Mouse (Mus musculus): Measurements from ENCODE around the gene Ngb. TPM values are rescaled to one million over a fixed set of nuclear protein-coding genes. Genes with fewer than 3 reads are reported as not detected.

The Ngb gene
- polyA plus RNA-seq, 1 experiment from 2014 or later = 2.0 TPM

DNA sequence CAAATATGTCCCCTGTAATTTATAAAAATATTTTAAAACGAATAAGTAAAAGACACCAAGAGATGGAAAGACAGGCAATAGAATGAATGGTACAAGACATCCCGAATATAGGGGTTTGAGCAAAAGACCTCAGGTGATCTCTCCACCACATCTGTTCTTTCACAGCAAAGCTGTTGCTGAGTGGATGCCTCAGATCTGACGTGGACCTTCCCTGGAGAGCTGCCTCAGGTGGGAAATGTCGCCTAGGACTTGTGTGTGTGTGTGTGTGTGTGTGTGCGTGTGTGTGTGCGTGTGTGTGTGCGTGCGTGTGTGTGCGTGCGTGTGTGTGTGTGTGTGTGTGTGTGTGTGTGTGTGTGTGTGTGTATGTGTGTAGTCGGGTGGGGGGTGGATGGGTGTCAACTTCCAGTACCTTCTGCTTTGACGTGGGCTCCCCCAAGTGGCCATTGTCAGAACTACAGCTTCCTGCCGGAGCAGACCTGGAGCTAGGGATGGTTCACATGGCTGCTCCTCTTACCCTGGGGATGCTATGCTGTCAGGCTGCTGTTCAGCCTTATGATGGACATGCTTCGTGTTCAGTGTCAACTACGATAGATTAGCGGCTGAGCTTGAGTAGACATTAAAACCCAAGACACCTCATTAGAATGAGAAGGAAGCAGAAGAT, 49.5 kb downstream of the Ngb start:
- Histone ChIP-seq H3K4me2 (ENCODE audit: low read length) (no peak overlapping the region), H3K4me1 (ENCODE audit: control insufficient read depth, insufficient read depth, low read length) (no peaks in the 10 kb centered on the region), H3K9me3 (replicated peaks; ENCODE audit: control insufficient read depth, low read length) (no peaks in the 10 kb centered on the region), H3K36me3 (ENCODE audit: control insufficient read depth, insufficient read depth, low read length) (no peaks in the 10 kb centered on the region), H3K4me3 (ENCODE audit: low read depth, low read length) (no peak overlapping the region), H3K27me3 (replicated peaks; ENCODE audit: control insufficient read depth, insufficient read depth, low read length) (peaks cover 3% of the 10 kb centered on the region; the same call in 1 of the 2 replicates), H3K27ac (ENCODE audit: low read depth, low read length) (no peak overlapping the region), H3K9ac (ENCODE audit: low read length) (no peak overlapping the region)
- 30% methylated on average over 11 of the region's 16 CpGs for WGBS
- ATAC-seq (peak; percentile 72), DNase-seq (ENCODE audit: low spot score) (peak; percentile 76)

GRCm38 (mm10) chr12:87047536-87047935, 54.8 kb downstream of the Ngb start:
- H3K9me3 ChIP-seq (replicated peaks; ENCODE audit: control insufficient read depth, low read length) = no peaks in the 10 kb centered on the region
- no peak overlapping the region for H3K9ac ChIP-seq (ENCODE audit: low read length)
- H3K4me2 ChIP-seq (ENCODE audit: low read length) = no peak overlapping the region
- ATAC-seq (no peak), DNase-seq (ENCODE audit: low spot score) (no peak)
- no peaks in the 10 kb centered on the region for H3K27me3 ChIP-seq (replicated peaks; ENCODE audit: control insufficient read depth, insufficient read depth, low read length)
- H3K4me1 ChIP-seq (ENCODE audit: control insufficient read depth, insufficient read depth, low read length) = peaks cover 12% of the 10 kb centered on the region; the same call in 1 of the 2 replicates
- 59% methylated on average over 3 of the region's 3 CpGs for WGBS
- no peaks in the 10 kb centered on the region for H3K36me3 ChIP-seq (ENCODE audit: control insufficient read depth, insufficient read depth, low read length)
- no peak overlapping the region for H3K4me3 ChIP-seq (ENCODE audit: low read depth, low read length)
- no peak overlapping the region for H3K27ac ChIP-seq (ENCODE audit: low read depth, low read length)

Other genes with a start within 250 kb of the Ngb start
- gene Irf2bpl, start 217.7 kb downstream of the Ngb start, polyA plus RNA-seq (2014; fragmentation: Nextera tagmentation; extraction: Ambion mirVana) = 41.4 and 56.5 TPM in 2 replicates
- gene Cipc, start 155.5 kb downstream of the Ngb start, polyA plus RNA-seq (2014; fragmentation: Nextera tagmentation; extraction: Ambion mirVana) = 47.5 and 57.0 TPM in 2 replicates
- 4.3 and 5.5 TPM in 2 replicates for gene Zdhhc22, start 112.1 kb downstream of the Ngb start, polyA plus RNA-seq (2014; fragmentation: Nextera tagmentation; extraction: Ambion mirVana)
- gene Tmem63c, start 81.2 kb downstream of the Ngb start, polyA plus RNA-seq (2014; fragmentation: Nextera tagmentation; extraction: Ambion mirVana) = 5.9 and 8.9 TPM in 2 replicates
- gene Gstz1, start 44.6 kb upstream of the Ngb start, polyA plus RNA-seq (2014; fragmentation: Nextera tagmentation; extraction: Ambion mirVana) = 31.4 and 33.8 TPM in 2 replicates
- gene Pomt2, start 45.4 kb upstream of the Ngb start, polyA plus RNA-seq (2014; fragmentation: Nextera tagmentation; extraction: Ambion mirVana) = 12.2 and 14.8 TPM in 2 replicates
- gene Samd15, start 97.2 kb upstream of the Ngb start, polyA plus RNA-seq (2014; fragmentation: Nextera tagmentation; extraction: Ambion mirVana) = 1.3 and 1.6 TPM in 2 replicates
- gene Tmed8, start 97.9 kb upstream of the Ngb start, polyA plus RNA-seq (2014; fragmentation: Nextera tagmentation; extraction: Ambion mirVana) = 3.8 and 4.9 TPM in 2 replicates
- 0.72 and 1.2 TPM in 2 replicates for gene Noxred1, start 136.2 kb upstream of the Ngb start, polyA plus RNA-seq (2014; fragmentation: Nextera tagmentation; extraction: Ambion mirVana)
- 78.2 and 87.1 TPM in 2 replicates for gene Vipas39, start 163.7 kb upstream of the Ngb start, polyA plus RNA-seq (2014; fragmentation: Nextera tagmentation; extraction: Ambion mirVana)
- gene Ahsa1, start 163.9 kb upstream of the Ngb start, polyA plus RNA-seq (2014; fragmentation: Nextera tagmentation; extraction: Ambion mirVana) = 179 and 202 TPM in 2 replicates
- gene Ism2, start 197.2 kb upstream of the Ngb start, polyA plus RNA-seq (2014; fragmentation: Nextera tagmentation; extraction: Ambion mirVana) = 0.83 and 0.93 TPM in 2 replicates